Mouse (Mus musculus): ENCODE measurements at regions not wholly inside any gene's neighbourhood (a gene's known extent, or its start where the extent isn't known, plus 50 kb on each side); places are given as distances from the start of the nearest gene placed in this dataset.

GRCm38 (mm10) chr3:119892533-119893164 lies 108.4 kb upstream of the Ptbp2 start:
- DNase-seq (ENCODE audit: low spot score): no peak

GRCm38 (mm10) chr3:119890911-119891310 lies 106.6 kb upstream of the Ptbp2 start:
- no peak for DNase-seq (ENCODE audit: low spot score)

GRCm38 (mm10) chr3:119888487-119888886 lies 104.2 kb upstream of the Ptbp2 start:
- DNase-seq (ENCODE audit: low spot score): no peak

GRCm38 (mm10) chr3:119876395-119876794 lies 92.1 kb upstream of the Ptbp2 start:
- no peak for DNase-seq (ENCODE audit: low spot score)

GRCm38 (mm10) chr3:119875061-119875460 lies 90.8 kb upstream of the Ptbp2 start:
- DNase-seq (ENCODE audit: low spot score): no peak

- no peak for DNase-seq (ENCODE audit: low spot score)
Measured at GRCm38 (mm10) chr3:119862194-119862957, 78.1 kb upstream of the Ptbp2 start.
